Mouse (Mus musculus) heart, adult 2 months (tissue): Measurements from ENCODE around the gene Tacc2. TPM values are rescaled to one million over a fixed set of nuclear protein-coding genes. Genes with fewer than 3 reads are reported as not detected.
"Not testable (repeated sequence)": the region's sequence is repeated elsewhere in the genome, so short reads cannot be mapped to it uniquely, and the experiment has no call there.

ENCODE experiments used
- DNase-seq, 2 experiments: peaks; one replicate each; pipeline ENCODE4 v3.0.0; 2021
- H3K27ac ChIP-seq: fragments of 200-600 bp; 2 replicates; pipeline ENCODE4 v1.8.1; 2022
- H3K27me3 ChIP-seq: fragments of 200-500 bp; 2 replicates; pipeline ENCODE4 v1.6.1; 2012; ENCODE audit warnings: mild to moderate bottlenecking, low read length, inconsistent platforms, mixed read lengths; ENCODE audit not compliant: control insufficient read depth, insufficient read depth
- H3K36me3 ChIP-seq: fragments of 200-500 bp; 2 replicates; pipeline ENCODE4 v1.6.1; 2012; ENCODE audit warnings: low read length, inconsistent platforms; ENCODE audit not compliant: control insufficient read depth, insufficient read depth
- H3K4me1 ChIP-seq: fragments of 200-500 bp; 2 replicates; pipeline ENCODE4 v1.6.1; 2011; ENCODE audit warnings: low read length; ENCODE audit not compliant: control insufficient read depth, insufficient read depth
- H3K4me3 ChIP-seq: fragments of 200-600 bp; 2 replicates; pipeline ENCODE4 v1.8.1; 2022
- H3K79me2 ChIP-seq: fragments of 200-500 bp; replicated peaks from 2 replicates; pipeline ENCODE4 v1.6.1; 2012; ENCODE audit warnings: mild to moderate bottlenecking, inconsistent platforms, low read length, moderate library complexity, mixed read lengths; ENCODE audit not compliant: control insufficient read depth, insufficient read depth
- H3K9ac ChIP-seq: fragments of 200-500 bp; 2 replicates; pipeline ENCODE4 v1.6.1; 2012; ENCODE audit warnings: low read depth, mild to moderate bottlenecking, control low read depth, inconsistent platforms, low read length, mixed read lengths
- CTCF ChIP-seq: fragments of 200-600 bp; IDR thresholded peaks from 2 replicates; pipeline ENCODE4 v1.8.1; 2022; ENCODE audit warnings: antibody characterized with exemption, mild to moderate bottlenecking, moderate library complexity
- EP300 ChIP-seq: fragments of 200-500 bp; IDR thresholded peaks from 2 replicates; pipeline ENCODE4 v1.6.1; 2011; ENCODE audit warnings: low read depth, low read length, control low read depth; ENCODE audit not compliant: insufficient read depth
- POLR2A ChIP-seq: fragments of 200-500 bp; IDR thresholded peaks from 2 replicates; pipeline ENCODE4 v1.6.1; 2011; ENCODE audit warnings: mild to moderate bottlenecking, low read depth, low read length, control low read depth; ENCODE audit not compliant: insufficient read depth
- WGBS: fragments of 180-500 bp; shearing (Covaris S2); methylation state at CpG from one replicate; pipeline ENCODE4 v1.1.7; 2018; 5-methylcytosine and 5-hydroxymethylcytosine counted together
- intact Hi-C: fragments of 180-260 bp; cut with DNase I; formaldehyde crosslinking; loops from one replicate; pipeline ENCODE4 v1.15.1; 2025
- long read RNA-seq: library from polyadenylated mRNA; stranded (forward); transcript quantifications from one replicate; pipeline ENCODE4 v2.0.0, GENCODE M21; 2021
- polyA plus RNA-seq: library from polyadenylated mRNA; depleted of rRNA; stranded (reverse); fragments of >200 nt; gene quantifications from 2 replicates; pipeline ENCODE4 v1.2.3, GENCODE M21; 2012; rRNA removed
- total RNA-seq, 2 experiments: library from RNA; stranded (reverse); gene quantifications; 2 replicates each; pipeline ENCODE4 v1.2.3; 2021

The Tacc2 gene
- 100 to 1,000 TPM; 339 to 480 TPM for total RNA-seq
- 117 and 163 TPM in 2 replicates for polyA plus RNA-seq
- long read RNA-seq, partial matches to known transcripts = 26 of 55 reads
- long read RNA-seq, other reads (novel, unspliced or antisense) = 27 of 55 reads

DNA sequence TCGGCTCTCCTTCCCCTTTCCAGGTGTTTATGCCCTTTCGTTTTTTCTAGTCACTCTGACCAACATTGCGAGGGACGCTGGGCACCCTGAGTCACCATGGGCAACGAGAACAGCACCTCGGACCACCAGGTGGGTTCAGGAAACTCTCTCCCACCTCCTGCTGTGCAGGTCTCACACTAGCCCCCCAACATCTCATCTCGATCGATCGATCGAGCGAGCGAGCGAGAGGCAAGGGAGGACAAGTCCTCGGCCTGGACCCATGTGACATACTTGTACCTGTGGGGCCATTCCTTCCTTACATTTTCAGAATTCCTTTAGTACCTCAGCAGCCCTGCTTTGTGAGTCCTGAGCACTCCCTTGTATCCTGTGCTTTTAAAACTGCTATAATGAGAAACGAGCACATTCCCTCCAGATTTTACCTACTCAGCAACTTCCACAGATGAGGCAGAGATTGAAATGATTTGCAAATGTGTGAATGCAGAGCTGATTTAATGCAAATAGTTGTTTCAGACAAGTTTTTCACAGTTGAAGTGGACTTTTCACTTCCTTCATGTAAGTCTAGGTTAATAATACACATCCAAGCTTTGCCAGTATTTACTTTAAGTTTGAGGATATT lies at the start of gene Tacc2:
Tacc2 (plus strand) TSS at position 51 of the 616 bp plus-strand sequence.
- no peak within 1 kb of the TSS for H3K9ac ChIP-seq
- WGBS = 44% methylated on average over 15 of the region's 15 CpGs
- H3K4me1 ChIP-seq = peaks cover 6% of the 10 kb centered on the region
- no peak within 1 kb of the TSS for H3K4me3 ChIP-seq
- peak within 1 kb of the TSS; percentile 6; the same call in 1 of the 2 replicates for H3K27ac ChIP-seq
- intact Hi-C loops = loop anchor here (2.0 kb wide), 1 partner anchor 13 kb away; no protein-coding TSS in a partner anchor
- TF ChIP-seq CTCF = no peak
- TF ChIP-seq EP300 = no peak
- DNase-seq = no peak
- no peaks in the 10 kb centered on the region for H3K27me3 ChIP-seq
- no peaks in the 10 kb centered on the region; the same call in 1 of the 2 replicates for H3K79me2 ChIP-seq
- H3K36me3 ChIP-seq = no peaks in the 10 kb centered on the region

DNA sequence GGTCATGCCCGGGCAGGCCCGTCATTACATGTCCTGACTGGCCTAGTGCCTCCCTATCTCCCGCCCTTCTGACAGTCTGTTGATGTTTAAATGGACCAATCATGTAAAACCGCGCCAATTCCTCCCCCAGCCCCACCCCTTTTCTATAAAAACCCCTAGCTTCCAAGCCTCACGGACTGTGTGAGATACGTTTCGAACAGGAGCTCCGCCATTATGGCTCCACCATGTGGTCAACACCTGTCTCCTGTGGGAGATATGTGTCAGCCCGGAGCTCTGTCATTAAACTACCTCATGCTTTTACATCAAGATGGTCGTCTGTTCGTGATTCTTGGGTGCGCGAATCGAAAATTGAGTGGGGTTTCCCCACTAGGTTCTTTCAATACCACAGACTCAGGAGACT lies 46.1 kb upstream of the Tacc2 start:
- H3K4me1 ChIP-seq, H3K9ac ChIP-seq, H3K79me2 ChIP-seq, H3K4me3 ChIP-seq, H3K27ac ChIP-seq, H3K36me3 ChIP-seq, H3K27me3 ChIP-seq, DNase-seq: not testable (repeated sequence)
- 92% methylated on average over 15 of the region's 15 CpGs for WGBS
- intact Hi-C loops = loop anchor here (5.0 kb wide), 2 partner anchors 216 to 231 kb away; no protein-coding TSS in a partner anchor

- Histone ChIP-seq H3K27ac (peak overlapping the region; percentile 63), H3K4me1 (peaks cover 3% of the 10 kb centered on the region), H3K4me3 (no peak overlapping the region), H3K27me3 (no peaks in the 10 kb centered on the region), H3K79me2 (no peaks in the 10 kb centered on the region), H3K9ac (no peak overlapping the region), H3K36me3 (peaks cover 2% of the 10 kb centered on the region)
- DNase-seq = peak; percentile 84 to 89
- intact Hi-C loops = loop anchor here (1.0 to 5.0 kb wide), 3 partner anchors 13 to 229 kb away; no protein-coding TSS in a partner anchor
- TF ChIP-seq CTCF (peak; percentile 82), EP300 (peak; percentile 80), POLR2A (no peak)
- WGBS = 32% methylated on average over 25 of the region's 25 CpGs
These were observed 43.6 kb upstream of the Tacc2 start for GRCm38 (mm10) chr7:130533316-130534260.

GRCm38 (mm10) chr7:130535174-130535573 lies 42.1 kb upstream of the Tacc2 start:
- no peak overlapping the region for H3K27ac ChIP-seq
- DNase-seq = no peak
- H3K27me3 ChIP-seq = no peaks in the 10 kb centered on the region
- WGBS = 69% methylated on average over 4 of the region's 4 CpGs
- H3K36me3 ChIP-seq = peaks cover 4% of the 10 kb centered on the region
- TF ChIP-seq CTCF (peak; percentile 51), POLR2A (no peak), EP300 (no peak)
- no peaks in the 10 kb centered on the region for H3K79me2 ChIP-seq
- no peak overlapping the region for H3K9ac ChIP-seq
- H3K4me1 ChIP-seq = peaks cover 3% of the 10 kb centered on the region
- H3K4me3 ChIP-seq = no peak overlapping the region
- intact Hi-C loops = no loop called here

- 69% methylated on average over 4 of the region's 4 CpGs for WGBS
- intact Hi-C loops = no loop called here
- H3K36me3 ChIP-seq = peaks cover 5% of the 10 kb centered on the region
These were observed 40.2 kb upstream of the Tacc2 start for GRCm38 (mm10) chr7:130537068-130537467.

More at GRCm38 (mm10) chr7:130537068-130537467, 40.2 kb upstream of the Tacc2 start:
- TF ChIP-seq CTCF = no peak
- no peak for TF ChIP-seq EP300
- TF ChIP-seq POLR2A = no peak
- H3K4me1 ChIP-seq = peaks cover 3% of the 10 kb centered on the region
- no peak overlapping the region for H3K9ac ChIP-seq
- H3K4me3 ChIP-seq = no peak overlapping the region
- H3K79me2 ChIP-seq = no peaks in the 10 kb centered on the region; the same call in 1 of the 2 replicates
- no peak overlapping the region for H3K27ac ChIP-seq
- H3K27me3 ChIP-seq = no peaks in the 10 kb centered on the region
- no peak for DNase-seq
